Mouse (Mus musculus) midbrain, postnatal 0 days (tissue): ENCODE results near the gene Etnk1. TPM values are rescaled to one million over a fixed set of nuclear protein-coding genes. Genes with fewer than 3 reads are reported as not detected.

Source experiments
- ATAC-seq: fragments of 200-750 bp; cut with Nextera tagmentation; 2 replicates; pipeline ENCODE4 v1.8.0; 2017; ENCODE audit warnings: moderate number of reproducible peaks, mild to moderate bottlenecking, moderate TSS enrichment, moderate library complexity; ENCODE audit not compliant: low FRiP score
- DNase-seq: peaks from one replicate; pipeline ENCODE4 v3.0.0-alpha.2; 2015; ENCODE audit warnings: low spot score
- H3K27ac ChIP-seq: fragments of 300-500 bp; sonication (generic); 2 replicates; pipeline ENCODE4 v1.5.1; 2014; ENCODE audit warnings: low read depth, mild to moderate bottlenecking, low read length, mixed read lengths
- H3K27me3 ChIP-seq: fragments of 300-500 bp; sonication (generic); 2 replicates; pipeline ENCODE4 v1.6.1; 2014; ENCODE audit warnings: low read length, control low read depth, mixed read lengths; ENCODE audit not compliant: insufficient read depth
- H3K36me3 ChIP-seq: fragments of 300-500 bp; sonication (generic); 2 replicates; pipeline ENCODE4 v1.6.1; 2014; ENCODE audit warnings: low read length, control low read depth, mixed read lengths; ENCODE audit not compliant: insufficient read depth
- H3K4me1 ChIP-seq: fragments of 300-500 bp; sonication (generic); 2 replicates; pipeline ENCODE4 v1.6.1; 2014; ENCODE audit warnings: mild to moderate bottlenecking, control low read depth, antibody characterized with exemption, low read length, mixed read lengths; ENCODE audit not compliant: insufficient read depth
- H3K4me2 ChIP-seq: fragments of 300-500 bp; sonication (generic); 2 replicates; pipeline ENCODE4 v1.6.1; 2014; ENCODE audit warnings: low read depth, mild to moderate bottlenecking, low read length, mixed read lengths; ENCODE audit not compliant: poor library complexity, severe bottlenecking
- H3K4me3 ChIP-seq: fragments of 300-500 bp; sonication (generic); 2 replicates; pipeline ENCODE4 v1.5.1; 2014; ENCODE audit warnings: low read depth, mild to moderate bottlenecking, low read length, moderate library complexity
- H3K9ac ChIP-seq: fragments of 300-500 bp; sonication (generic); replicated peaks from 2 replicates; pipeline ENCODE4 v1.6.1; 2014; ENCODE audit warnings: mild to moderate bottlenecking, low read length, moderate library complexity, mixed read lengths; ENCODE audit not compliant: poor library complexity, severe bottlenecking
- H3K9me3 ChIP-seq: fragments of 300-500 bp; sonication (generic); 2 replicates; pipeline ENCODE4 v1.6.1; 2016; ENCODE audit warnings: low read length, control low read depth
- CTCF ChIP-seq: IDR thresholded peaks from 2 replicates; pipeline ENCODE4 v1.5.1; 2016; ENCODE audit warnings: antibody characterized with exemption, mild to moderate bottlenecking
- WGBS: fragments of 180-500 bp; shearing (Covaris S2); extraction: QIAGEN DNeasy Blood & Tissue Kit; methylation state at CpG from one replicate; pipeline ENCODE4 v1.1.7; 2014; 5-methylcytosine and 5-hydroxymethylcytosine counted together
- polyA plus RNA-seq: library from polyadenylated mRNA; unstranded; fragments of >200 nt; fragmentation: Nextera tagmentation; extraction: Ambion mirVana; gene quantifications from 2 replicates; pipeline ENCODE4 v1.2.1, GENCODE M21; 2015
- total RNA-seq: library from RNA; depleted of rRNA; stranded (reverse); fragments of >200 nt; gene quantifications from 2 replicates; pipeline ENCODE4 v1.2.3, GENCODE M21; 2014

Etnk1 gene
- total and polyA plus RNA-seq, 2 experiments from 2014 or later = 40.3 to 130 TPM

GRCm38 (mm10) chr6:143221245-143221644 is 54.2 kb downstream of the Etnk1 start:
- DNase-seq = no peak
- H3K4me1 ChIP-seq = no peaks in the 10 kb centered on the region
- no peak overlapping the region for H3K9ac ChIP-seq
- no peaks in the 10 kb centered on the region for H3K9me3 ChIP-seq
- TF ChIP-seq CTCF = no peak
- H3K4me3 ChIP-seq = no peak overlapping the region
- H3K4me2 ChIP-seq = no peak overlapping the region
- H3K27me3 ChIP-seq = no peaks in the 10 kb centered on the region
- H3K27ac ChIP-seq = no peak overlapping the region
- no peak for ATAC-seq
- H3K36me3 ChIP-seq = no peaks in the 10 kb centered on the region
- WGBS = 91% methylated on average over 8 of the region's 8 CpGs

GRCm38 (mm10) chr6:143224057-143224456 is 57.0 kb downstream of the Etnk1 start:
- H3K4me1 ChIP-seq = no peaks in the 10 kb centered on the region
- no peak overlapping the region for H3K4me3 ChIP-seq
- ATAC-seq (no peak), DNase-seq (no peak)
- H3K27me3 ChIP-seq = no peaks in the 10 kb centered on the region
- WGBS = 84% methylated on average over 11 of the region's 11 CpGs
- H3K36me3 ChIP-seq = no peaks in the 10 kb centered on the region
- no peak overlapping the region for H3K4me2 ChIP-seq
- no peaks in the 10 kb centered on the region for H3K9me3 ChIP-seq
- no peak overlapping the region for H3K27ac ChIP-seq
- no peak overlapping the region for H3K9ac ChIP-seq
- no peak for TF ChIP-seq CTCF

DNA sequence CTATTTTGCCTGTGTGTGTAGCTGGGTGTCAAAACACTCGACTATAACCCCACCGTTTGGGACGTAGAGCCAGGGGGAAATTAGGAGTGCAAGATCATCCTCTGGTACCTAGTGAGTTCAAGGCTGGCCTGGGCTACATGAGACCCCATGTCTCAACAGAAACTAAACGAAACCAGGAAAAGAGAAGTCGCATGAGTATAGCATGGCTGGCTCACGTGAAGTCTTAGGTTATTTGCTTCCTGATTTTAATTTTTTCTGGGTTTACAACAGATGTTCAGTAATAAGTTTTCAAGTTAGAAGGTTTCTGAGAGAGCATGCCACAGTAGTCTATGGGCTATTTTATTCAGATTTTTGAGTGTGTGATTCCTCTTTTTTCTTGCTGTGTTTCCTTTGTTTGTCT is 57.9 kb downstream of the Etnk1 start:
- Histone ChIP-seq H3K4me3 (no peak overlapping the region), H3K27me3 (no peaks in the 10 kb centered on the region), H3K4me2 (no peak overlapping the region), H3K9ac (no peak overlapping the region), H3K27ac (no peak overlapping the region), H3K36me3 (no peaks in the 10 kb centered on the region), H3K9me3 (no peaks in the 10 kb centered on the region), H3K4me1 (no peaks in the 10 kb centered on the region)
- ATAC-seq (no peak), DNase-seq (no peak)
- TF ChIP-seq CTCF = no peak
- 82% methylated on average over 6 of the region's 6 CpGs for WGBS

DNA sequence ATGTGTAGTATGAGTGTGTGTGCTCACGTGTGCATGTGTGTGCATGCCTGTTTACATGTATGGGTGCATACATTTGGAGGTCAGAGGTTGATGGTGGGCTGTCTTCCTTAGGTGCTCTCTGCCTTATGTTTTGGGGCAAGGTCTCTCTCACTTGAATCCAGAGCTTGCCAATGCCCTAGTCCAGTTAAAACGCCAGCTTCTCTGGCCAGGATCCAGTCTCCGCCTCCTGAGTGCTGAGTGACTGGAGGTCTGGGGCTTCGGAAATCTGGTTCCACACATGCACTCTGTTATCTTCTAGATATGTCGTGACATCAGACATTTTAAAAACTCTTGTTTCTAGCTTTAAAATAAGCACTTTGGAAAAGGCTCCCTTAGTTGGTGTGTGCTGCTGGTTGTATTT is 61.7 kb downstream of the Etnk1 start:
- DNase-seq (no peak), ATAC-seq (no peak)
- WGBS = 78% methylated on average over 5 of the region's 5 CpGs
- H3K27me3 ChIP-seq = no peaks in the 10 kb centered on the region
- no peak overlapping the region for H3K4me3 ChIP-seq
- H3K27ac ChIP-seq = no peak overlapping the region
- H3K4me2 ChIP-seq = no peak overlapping the region
- no peaks in the 10 kb centered on the region for H3K36me3 ChIP-seq
- no peaks in the 10 kb centered on the region for H3K9me3 ChIP-seq
- TF ChIP-seq CTCF = no peak
- no peaks in the 10 kb centered on the region for H3K4me1 ChIP-seq
- no peak overlapping the region for H3K9ac ChIP-seq

DNA sequence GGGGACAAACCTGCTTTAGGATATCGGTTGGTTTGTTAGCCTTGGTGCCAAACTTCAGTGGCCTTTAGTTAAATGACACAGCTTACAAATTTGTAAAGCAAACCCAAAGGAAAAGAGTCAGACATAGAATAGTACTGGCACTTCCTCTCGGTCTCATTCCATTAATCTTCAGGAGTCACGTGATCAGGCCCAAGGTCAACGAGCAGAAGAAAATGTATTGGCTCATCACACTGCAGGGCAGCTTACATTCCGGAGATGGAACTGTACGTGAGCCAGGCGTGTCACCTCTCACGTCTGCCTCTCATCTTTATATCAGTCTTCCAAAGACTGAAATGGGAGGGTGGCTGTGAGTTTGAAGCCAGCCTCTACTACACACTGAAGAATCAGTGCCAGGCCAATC is 62.9 kb downstream of the Etnk1 start:
- ATAC-seq = no peak
- no peaks in the 10 kb centered on the region for H3K9me3 ChIP-seq
- no peaks in the 10 kb centered on the region for H3K36me3 ChIP-seq
- no peak overlapping the region for H3K9ac ChIP-seq
- H3K27ac ChIP-seq = no peak overlapping the region
- H3K4me2 ChIP-seq = no peak overlapping the region
- no peak for DNase-seq
- TF ChIP-seq CTCF = no peak
- no peaks in the 10 kb centered on the region for H3K4me1 ChIP-seq
- 87% methylated on average over 8 of the region's 8 CpGs for WGBS
- no peak overlapping the region for H3K4me3 ChIP-seq
- no peaks in the 10 kb centered on the region for H3K27me3 ChIP-seq

DNA sequence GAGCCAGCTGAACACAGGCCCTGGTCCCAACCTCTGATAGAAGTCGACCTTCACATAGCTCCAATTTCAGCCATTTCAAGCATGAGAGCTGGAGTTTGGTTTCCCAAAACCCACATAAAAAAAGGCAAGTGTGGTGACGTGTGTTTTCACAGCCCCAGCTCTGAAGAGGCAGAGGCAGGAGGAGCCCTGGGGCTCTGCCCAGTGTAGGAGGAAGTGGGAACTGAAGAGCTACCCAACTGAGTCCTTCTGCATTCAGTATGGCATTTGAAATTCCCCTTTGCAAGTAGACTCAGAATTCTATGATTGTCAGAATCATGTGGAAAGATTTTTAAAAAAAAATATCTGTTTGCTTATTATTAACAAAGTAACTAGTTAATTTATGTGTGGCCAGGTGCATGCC is 63.9 kb downstream of the Etnk1 start:
- no peak for ATAC-seq

More for the DNA sequence above, 63.9 kb downstream of the Etnk1 start:
- WGBS = 83% methylated on average over 2 of the region's 2 CpGs
- TF ChIP-seq CTCF = no peak
- Histone ChIP-seq H3K9ac (no peak overlapping the region), H3K27me3 (no peaks in the 10 kb centered on the region), H3K36me3 (no peaks in the 10 kb centered on the region), H3K27ac (no peak overlapping the region), H3K4me3 (no peak overlapping the region), H3K4me2 (no peak overlapping the region), H3K4me1 (no peaks in the 10 kb centered on the region), H3K9me3 (no peaks in the 10 kb centered on the region)
- DNase-seq = no peak
